Mouse (Mus musculus): ENCODE measurements around the gene Prss43. TPM values are rescaled to one million over a fixed set of nuclear protein-coding genes. Genes with fewer than 3 reads are reported as not detected.
A peak's percentile ranks its signal among the peaks of the same experiment; 100 is the strongest.

The Prss43 gene
- polyA plus RNA-seq, 1 experiment from 2014 or later: not detected

GRCm38 (mm10) chr9:110879191-110879920 lies 52.9 kb downstream of the Prss43 start, which contains the start of gene Als2cl:
Gene Als2cl, plus strand, starts transcription at chr9:110879870.
- H3K27me3 ChIP-seq (ENCODE audit: insufficient read depth, poor library complexity, severe bottlenecking): peaks cover 68% of the 10 kb centered on the region
- no peak for DNase-seq (ENCODE audit: low spot score)
- peaks cover 30% of the 10 kb centered on the region for H3K4me1 ChIP-seq
- H3K4me3 ChIP-seq: peak within 1 kb of the TSS; percentile 73
- 13% methylated on average over 12 of the region's 12 CpGs for WGBS
- H3K27ac ChIP-seq: peak within 1 kb of the TSS; percentile 77
- no peaks in the 10 kb centered on the region for H3K36me3 ChIP-seq
- H3K9me3 ChIP-seq: no peaks in the 10 kb centered on the region

- Histone ChIP-seq H3K27me3 (ENCODE audit: insufficient read depth, poor library complexity, severe bottlenecking) (peaks cover 68% of the 10 kb centered on the region), H3K36me3 (no peaks in the 10 kb centered on the region), H3K9me3 (no peaks in the 10 kb centered on the region), H3K27ac (peak within 1 kb of the TSS; percentile 77), H3K4me1 (peaks cover 23% of the 10 kb centered on the region), H3K4me3 (peak within 1 kb of the TSS; percentile 73)
- DNase-seq (ENCODE audit: low spot score): no peak
- under 1% methylated on average over 57 of the region's 57 CpGs for WGBS
Measured at GRCm38 (mm10) chr9:110879998-110880561, 53.6 kb downstream of the Prss43 start, which contains the start of gene Tmie. Gene Tmie, minus strand, starts transcription at chr9:110880113.

- 64% methylated on average over 4 of the region's 4 CpGs for WGBS
- peaks cover 18% of the 10 kb centered on the region for H3K4me1 ChIP-seq
- peaks cover 66% of the 10 kb centered on the region for H3K27me3 ChIP-seq (ENCODE audit: insufficient read depth, poor library complexity, severe bottlenecking)
Measured at GRCm38 (mm10) chr9:110880772-110881171, 54.3 kb downstream of the Prss43 start.

More at GRCm38 (mm10) chr9:110880772-110881171, 54.3 kb downstream of the Prss43 start:
- Histone ChIP-seq H3K4me3 (peak overlapping the region; percentile 73), H3K9me3 (no peaks in the 10 kb centered on the region), H3K36me3 (no peaks in the 10 kb centered on the region), H3K27ac (peak overlapping the region; percentile 77)
- no peak for DNase-seq (ENCODE audit: low spot score)

Other genes starting within 250 kb of the Prss43 start
- 28.5 and 32.3 TPM in 2 replicates for gene Nradd, start 202.2 kb upstream of the Prss43 start, polyA plus RNA-seq (2016; fragmentation: Nextera tagmentation; extraction: Ambion mirVana)
- 2.4 and 3.1 TPM in 2 replicates for gene Nbeal2, start 172.5 kb upstream of the Prss43 start, polyA plus RNA-seq (2016; fragmentation: Nextera tagmentation; extraction: Ambion mirVana)
- gene Ccdc12, start 170.2 kb upstream of the Prss43 start, polyA plus RNA-seq (2016; fragmentation: Nextera tagmentation; extraction: Ambion mirVana): 159 and 189 TPM in 2 replicates
- gene Myl3, start 84.8 kb upstream of the Prss43 start, polyA plus RNA-seq (2016; fragmentation: Nextera tagmentation; extraction: Ambion mirVana): 1,835 and 3,713 TPM in 2 replicates
- 41.3 and 49.7 TPM in 2 replicates for gene Pth1r, start 79.5 kb upstream of the Prss43 start, polyA plus RNA-seq (2016; fragmentation: Nextera tagmentation; extraction: Ambion mirVana)
- not detected in 2 replicates for gene Prss42, start 28.5 kb upstream of the Prss43 start, polyA plus RNA-seq (2016; fragmentation: Nextera tagmentation; extraction: Ambion mirVana)
- 0.32 TPM in 1 of 2 replicates, not detected in the other for gene Prss44, start 12.7 kb upstream of the Prss43 start, polyA plus RNA-seq (2016; fragmentation: Nextera tagmentation; extraction: Ambion mirVana)
- gene Prss45, start 7.9 kb downstream of the Prss43 start, polyA plus RNA-seq (2016; fragmentation: Nextera tagmentation; extraction: Ambion mirVana): 0.10 TPM in 1 of 2 replicates, not detected in the other
- not detected in 2 replicates for gene Prss46, start 17.8 kb downstream of the Prss43 start, polyA plus RNA-seq (2016; fragmentation: Nextera tagmentation; extraction: Ambion mirVana)
- gene Prss50, start 31.3 kb downstream of the Prss43 start, polyA plus RNA-seq (2016; fragmentation: Nextera tagmentation; extraction: Ambion mirVana): 0.43 and 0.45 TPM in 2 replicates
- 0.91 and 1.6 TPM in 2 replicates for gene Als2cl, start 53.2 kb downstream of the Prss43 start, polyA plus RNA-seq (2016; fragmentation: Nextera tagmentation; extraction: Ambion mirVana)
- gene Tmie, start 53.4 kb downstream of the Prss43 start, polyA plus RNA-seq (2016; fragmentation: Nextera tagmentation; extraction: Ambion mirVana): 0.17 and 0.68 TPM in 2 replicates
- not detected in 2 replicates for gene Fam240a, start 90.2 kb downstream of the Prss43 start, polyA plus RNA-seq (2016; fragmentation: Nextera tagmentation; extraction: Ambion mirVana)
- gene Tdgf1, start 119.5 kb downstream of the Prss43 start, polyA plus RNA-seq (2016; fragmentation: Nextera tagmentation; extraction: Ambion mirVana): 0.51 and 1.3 TPM in 2 replicates
- gene Lrrc2, start 124.9 kb downstream of the Prss43 start, polyA plus RNA-seq (2016; fragmentation: Nextera tagmentation; extraction: Ambion mirVana): 0.68 and 1.3 TPM in 2 replicates
- 0.15 TPM in 1 of 2 replicates, not detected in the other for gene Rtp3, start 163.9 kb downstream of the Prss43 start, polyA plus RNA-seq (2016; fragmentation: Nextera tagmentation; extraction: Ambion mirVana)
- 0.40 TPM in 1 of 2 replicates, not detected in the other for gene Ltf, start 192.6 kb downstream of the Prss43 start, polyA plus RNA-seq (2016; fragmentation: Nextera tagmentation; extraction: Ambion mirVana)
- gene Ccrl2, start 230.8 kb downstream of the Prss43 start, polyA plus RNA-seq (2016; fragmentation: Nextera tagmentation; extraction: Ambion mirVana): 2.6 and 3.0 TPM in 2 replicates